Mouse (Mus musculus): Measurements from ENCODE around the gene St6gal1.

DNA sequence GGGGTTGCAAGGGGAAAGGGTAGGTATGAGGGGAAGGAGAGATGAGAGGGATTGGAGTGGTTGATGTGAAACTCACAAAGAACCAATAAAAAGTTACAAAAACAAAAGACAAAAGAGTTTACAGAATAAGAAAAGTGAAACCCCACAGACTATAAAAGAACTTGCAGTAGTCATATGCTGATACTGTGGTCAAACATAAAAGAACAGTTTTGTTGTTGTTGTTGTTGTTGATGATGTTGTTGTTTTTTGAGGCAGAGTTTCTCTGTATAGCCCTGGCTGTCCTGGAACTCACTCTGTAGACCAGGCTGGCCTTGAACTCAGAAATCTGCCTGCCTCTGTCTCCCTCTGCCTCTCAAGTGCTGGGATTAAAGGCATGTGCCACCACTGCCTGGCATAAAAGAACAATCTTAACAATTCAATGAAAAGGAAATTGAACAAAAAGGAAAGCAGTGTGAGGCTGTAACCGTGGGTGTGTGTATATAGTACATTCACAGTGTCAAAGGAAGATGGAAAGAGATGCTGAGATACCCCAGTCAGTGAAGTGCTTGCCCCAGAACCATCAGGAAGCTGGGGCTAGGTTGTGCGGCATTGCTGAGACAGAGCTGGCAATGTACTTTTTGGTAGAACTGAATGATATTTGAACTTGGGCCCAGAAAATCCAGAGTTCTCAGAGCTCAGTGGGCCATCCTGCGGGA lies 155.1 kb downstream of the St6gal1 start:
- TF ChIP-seq TCF3 (IDR thresholded peaks at IDR 0.05; ENCODE audit: insufficient read length, low read depth) = no peak
- no peak for TF ChIP-seq SRF (IDR thresholded peaks at IDR 0.05; ENCODE audit: control insufficient read depth, insufficient read length, low read depth)
- TF ChIP-seq POLR2A (IDR thresholded peaks at IDR 0.05; ENCODE audit: insufficient read length, low read depth) = no peak
- no peak for TF ChIP-seq TCF12 (IDR thresholded peaks at IDR 0.05; ENCODE audit: insufficient read depth, poor library complexity, severe bottlenecking)
- no peak for TF ChIP-seq POLR2AphosphoS2 (IDR thresholded peaks at IDR 0.05; ENCODE audit: insufficient read length, low read depth)
- TF ChIP-seq MAX (IDR thresholded peaks at IDR 0.05; ENCODE audit: low read depth) = no peak
- no peak for TF ChIP-seq MYOG (IDR thresholded peaks at IDR 0.05; ENCODE audit: control insufficient read depth in 1 of 3, insufficient read depth in 1 of 3, insufficient read length in 2 of 3, low read depth in 2 of 3)
- no peak for TF ChIP-seq USF1 (IDR thresholded peaks at IDR 0.05; ENCODE audit: low read depth)
- no peak for TF ChIP-seq CEBPB (IDR thresholded peaks at IDR 0.05; ENCODE audit: insufficient read depth, poor library complexity, severe bottlenecking)
